Mouse (Mus musculus): ENCODE measurements around the gene Gm28230. TPM values are rescaled to one million over a fixed set of nuclear protein-coding genes. Genes with fewer than 3 reads are reported as not detected.

The Gm28230 gene
- polyA plus RNA-seq (2015; fragmentation: Illumina TruSeq; extraction: RNeasy Lipid Tissue Mini Kit (QIAGEN cat#74804); ENCODE audit: low read depth, low replicate concordance): not detected

GRCm38 (mm10) chr2:74726551-74726950 is at the start of gene Gm28230:
Gene Gm28230 (plus strand): TSS chr2:74726728.

GRCm38 (mm10) chr2:74678891-74679595 is 47.5 kb upstream of the Gm28230 start, which contains the start of gene Hoxd11:
Gene Hoxd11 (plus strand): TSS chr2:74679557.

GRCm38 (mm10) chr2:74691022-74691951 is 35.2 kb upstream of the Gm28230 start, which contains the start of gene Hoxd10:
Gene Hoxd10 (plus strand): TSS chr2:74691924.

GRCm38 (mm10) chr2:74697567-74698121 is 28.9 kb upstream of the Gm28230 start, which contains the start of gene Hoxd9:
Gene Hoxd9 (plus strand): TSS chr2:74697727.

GRCm38 (mm10) chr2:74704393-74704998 is 22.0 kb upstream of the Gm28230 start, which contains the start of gene Hoxd8:
Gene Hoxd8 (plus strand): TSS chr2:74704615.

GRCm38 (mm10) chr2:74711721-74712621 is 14.6 kb upstream of the Gm28230 start, which contains the start of the genes Hoxd3 and Hoxd4:
Gene Hoxd3 (plus strand): TSS chr2:74711927.
Gene Hoxd4 (plus strand): TSS chr2:74711929.

GRCm38 (mm10) chr2:74762522-74763244 is 36.2 kb downstream of the Gm28230 start, which contains the start of gene Hoxd1:
Gene Hoxd1 (plus strand): TSS chr2:74762980.

Other genes starting within 250 kb of the Gm28230 start
- gene Lnpk, start 147.3 kb upstream of the Gm28230 start, polyA plus RNA-seq (2015; fragmentation: Illumina TruSeq; extraction: RNeasy Lipid Tissue Mini Kit (QIAGEN cat#74804); ENCODE audit: low read depth, low replicate concordance): 43.4 TPM
- gene Evx2, start 67.2 kb upstream of the Gm28230 start, polyA plus RNA-seq (2015; fragmentation: Illumina TruSeq; extraction: RNeasy Lipid Tissue Mini Kit (QIAGEN cat#74804); ENCODE audit: low read depth, low replicate concordance): 0.24 TPM
- not detected for gene Hoxd13, start 58.4 kb upstream of the Gm28230 start, polyA plus RNA-seq (2015; fragmentation: Illumina TruSeq; extraction: RNeasy Lipid Tissue Mini Kit (QIAGEN cat#74804); ENCODE audit: low read depth, low replicate concordance)
- not detected for gene Hoxd12, start 51.7 kb upstream of the Gm28230 start, polyA plus RNA-seq (2015; fragmentation: Illumina TruSeq; extraction: RNeasy Lipid Tissue Mini Kit (QIAGEN cat#74804); ENCODE audit: low read depth, low replicate concordance)
- gene Hoxd11, start 47.2 kb upstream of the Gm28230 start, polyA plus RNA-seq (2015; fragmentation: Illumina TruSeq; extraction: RNeasy Lipid Tissue Mini Kit (QIAGEN cat#74804); ENCODE audit: low read depth, low replicate concordance): not detected
- gene Hoxd10, start 34.8 kb upstream of the Gm28230 start, polyA plus RNA-seq (2015; fragmentation: Illumina TruSeq; extraction: RNeasy Lipid Tissue Mini Kit (QIAGEN cat#74804); ENCODE audit: low read depth, low replicate concordance): not detected
- not detected for gene Hoxd9, start 29.0 kb upstream of the Gm28230 start, polyA plus RNA-seq (2015; fragmentation: Illumina TruSeq; extraction: RNeasy Lipid Tissue Mini Kit (QIAGEN cat#74804); ENCODE audit: low read depth, low replicate concordance)
- not detected for gene Hoxd8, start 22.1 kb upstream of the Gm28230 start, polyA plus RNA-seq (2015; fragmentation: Illumina TruSeq; extraction: RNeasy Lipid Tissue Mini Kit (QIAGEN cat#74804); ENCODE audit: low read depth, low replicate concordance)
- gene Hoxd3, start 14.8 kb upstream of the Gm28230 start, polyA plus RNA-seq (2015; fragmentation: Illumina TruSeq; extraction: RNeasy Lipid Tissue Mini Kit (QIAGEN cat#74804); ENCODE audit: low read depth, low replicate concordance): not detected
- gene Hoxd4, start 14.8 kb upstream of the Gm28230 start, polyA plus RNA-seq (2015; fragmentation: Illumina TruSeq; extraction: RNeasy Lipid Tissue Mini Kit (QIAGEN cat#74804); ENCODE audit: low read depth, low replicate concordance): not detected
- gene Hoxd1, start 36.3 kb downstream of the Gm28230 start, polyA plus RNA-seq (2015; fragmentation: Illumina TruSeq; extraction: RNeasy Lipid Tissue Mini Kit (QIAGEN cat#74804); ENCODE audit: low read depth, low replicate concordance): not detected
- 60.9 TPM for gene Mtx2, start 99.1 kb downstream of the Gm28230 start, polyA plus RNA-seq (2015; fragmentation: Illumina TruSeq; extraction: RNeasy Lipid Tissue Mini Kit (QIAGEN cat#74804); ENCODE audit: low read depth, low replicate concordance)